Mouse (Mus musculus): Measurements from ENCODE around the gene Ccdc170. TPM values are rescaled to one million over a fixed set of nuclear protein-coding genes. Genes with fewer than 3 reads are reported as not detected.

Gene Ccdc170
- polyA plus RNA-seq (2012; rRNA removed), result 0.01 TPM in 2 replicates

DNA sequence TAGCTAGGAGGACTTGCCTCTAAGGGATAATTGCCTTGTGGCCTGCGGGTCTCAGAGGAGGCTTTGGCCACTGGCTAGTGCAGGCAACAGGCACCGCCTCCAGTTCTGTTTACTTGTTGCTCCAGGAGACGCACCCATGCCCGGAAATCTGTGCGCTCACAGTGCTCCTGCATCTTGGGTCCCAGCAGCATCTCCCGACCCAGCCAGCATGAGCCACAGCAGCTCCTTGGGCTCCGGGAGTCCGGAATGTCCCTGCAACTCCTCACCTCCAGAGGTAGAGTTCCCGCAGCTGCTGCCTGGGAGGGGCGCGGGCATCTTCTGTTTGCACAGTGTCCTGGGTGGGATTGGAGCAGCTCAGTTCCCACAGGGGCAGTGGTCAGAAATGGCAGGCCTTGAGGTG lies at the start of gene Ccdc170:
TSS of gene Ccdc170 (plus strand) at position 148 of the 400 bp plus-strand sequence.

GRCm38 (mm10) chr10:4611386-4612155 lies 129.3 kb downstream of the Ccdc170 start, which contains the start of gene Esr1:
TSS of gene Esr1 (plus strand) at chr10:4611593.

Other genes starting within 250 kb of the Ccdc170 start
- 2.6 and 3.9 TPM in 2 replicates for gene Akap12, start 216.1 kb upstream of the Ccdc170 start, polyA plus RNA-seq (2012; rRNA removed)
- 2.9 and 3.3 TPM in 2 replicates for gene Zbtb2, start 94.4 kb upstream of the Ccdc170 start, polyA plus RNA-seq (2012; rRNA removed)
- 19.0 and 19.4 TPM in 2 replicates for gene Rmnd1, start 50.1 kb upstream of the Ccdc170 start, polyA plus RNA-seq (2012; rRNA removed)
- gene Armt1, start 50.0 kb upstream of the Ccdc170 start, polyA plus RNA-seq (2012; rRNA removed), result 11.8 and 13.8 TPM in 2 replicates
- gene Esr1, start 129.1 kb downstream of the Ccdc170 start, polyA plus RNA-seq (2012; rRNA removed), result 0.07 and 0.08 TPM in 2 replicates

Data from liver, embryonic 14 days (tissue).